Mouse (Mus musculus): Measurements from ENCODE around the gene Xylt1. TPM values are rescaled to one million over a fixed set of nuclear protein-coding genes. Genes with fewer than 3 reads are reported as not detected.

Gene Xylt1
- polyA plus RNA-seq, 1 experiment from 2014 or later = 2.1 TPM

GRCm38 (mm10) chr7:117487173-117487490 is 106.4 kb downstream of the Xylt1 start:
- H3K9me3 ChIP-seq (ENCODE audit: control insufficient read depth, low read length) = no peaks in the 10 kb centered on the region
- H3K36me3 ChIP-seq (ENCODE audit: control insufficient read depth, insufficient read depth, low read length) = no peaks in the 10 kb centered on the region
- H3K27me3 ChIP-seq (ENCODE audit: control insufficient read depth, insufficient read depth, low read length) = no peaks in the 10 kb centered on the region
- H3K4me1 ChIP-seq (replicated peaks; ENCODE audit: control insufficient read depth, insufficient read depth, low read length) = no peaks in the 10 kb centered on the region
- WGBS = 90% methylated on average over 2 of the region's 2 CpGs
- H3K27ac ChIP-seq (ENCODE audit: low read depth, low read length) = no peak overlapping the region
- no peak for ATAC-seq (ENCODE audit: low FRiP score)
- H3K4me3 ChIP-seq (ENCODE audit: low read depth, low read length) = no peak overlapping the region
- no peak overlapping the region for H3K4me2 ChIP-seq (replicated peaks; ENCODE audit: low read depth, low read length)
- H3K9ac ChIP-seq (ENCODE audit: low read depth, low read length) = no peak overlapping the region
- DNase-seq (ENCODE audit: low spot score) = no peak

DNA sequence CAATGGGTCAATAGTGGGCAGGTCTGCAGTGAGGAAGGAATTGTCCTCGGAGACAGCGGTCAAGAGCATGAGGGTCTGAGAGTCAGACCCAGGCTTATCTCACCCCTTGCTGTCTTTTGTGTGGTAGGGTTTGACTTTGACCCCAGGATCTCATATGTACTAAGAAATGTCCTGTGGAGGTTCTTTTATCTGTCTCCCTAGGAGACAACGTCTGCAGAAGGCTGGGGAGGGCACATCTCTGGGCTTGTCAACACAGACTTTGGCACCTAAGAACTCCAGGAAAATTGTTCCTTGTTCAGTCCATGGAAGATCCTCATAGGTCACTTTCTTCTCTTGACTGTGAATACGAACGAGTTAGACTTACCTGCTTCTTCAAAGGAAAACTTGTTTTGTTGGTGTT is 109.2 kb downstream of the Xylt1 start:
- H3K27ac ChIP-seq (ENCODE audit: low read depth, low read length) = no peak overlapping the region
- H3K36me3 ChIP-seq (ENCODE audit: control insufficient read depth, insufficient read depth, low read length) = no peaks in the 10 kb centered on the region
- no peaks in the 10 kb centered on the region for H3K27me3 ChIP-seq (ENCODE audit: control insufficient read depth, insufficient read depth, low read length)
- H3K9me3 ChIP-seq (ENCODE audit: control insufficient read depth, low read length) = no peaks in the 10 kb centered on the region
- ATAC-seq (ENCODE audit: low FRiP score) = no peak
- H3K4me3 ChIP-seq (ENCODE audit: low read depth, low read length) = no peak overlapping the region
- DNase-seq (ENCODE audit: low spot score) = no peak
- H3K4me2 ChIP-seq (replicated peaks; ENCODE audit: low read depth, low read length) = no peak overlapping the region
- 68% methylated on average over 5 of the region's 5 CpGs for WGBS
- no peak overlapping the region for H3K9ac ChIP-seq (ENCODE audit: low read depth, low read length)
- no peaks in the 10 kb centered on the region for H3K4me1 ChIP-seq (replicated peaks; ENCODE audit: control insufficient read depth, insufficient read depth, low read length)

DNA sequence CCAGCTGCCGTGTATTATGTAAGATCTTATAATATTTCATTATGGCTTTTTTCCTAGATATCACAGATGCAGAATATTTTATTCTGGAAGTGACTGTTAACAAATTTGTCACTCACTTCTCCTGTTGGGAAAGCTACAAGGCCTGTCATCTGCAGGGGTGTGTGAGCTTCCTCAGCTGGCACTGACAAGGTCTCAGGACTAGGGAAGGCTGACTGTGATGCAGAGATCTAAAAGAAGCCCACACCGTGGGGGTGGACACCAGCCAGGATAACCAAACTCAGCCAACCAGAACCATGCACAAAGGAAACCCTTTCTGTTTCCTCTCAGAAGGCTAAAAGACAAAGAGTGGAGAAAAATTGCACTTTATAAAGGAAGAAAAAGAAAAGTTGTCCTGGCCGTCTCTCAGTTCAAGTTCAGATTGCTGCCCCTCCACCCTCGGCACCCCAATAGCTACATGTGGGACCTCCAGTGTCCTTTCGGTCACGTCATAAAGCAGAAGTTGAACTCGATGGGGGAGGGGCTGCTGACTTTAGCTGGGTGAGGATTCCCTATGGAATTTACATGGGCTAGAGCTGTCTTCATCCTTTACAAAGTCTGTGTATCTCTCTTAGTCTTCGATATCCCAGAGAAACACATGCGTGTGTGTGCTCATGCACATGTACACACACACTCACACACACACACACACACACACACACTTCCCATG is 109.9 kb downstream of the Xylt1 start:
- no peak for DNase-seq (ENCODE audit: low spot score)
- Histone ChIP-seq H3K9ac (ENCODE audit: low read depth, low read length) (no peak overlapping the region), H3K4me1 (replicated peaks; ENCODE audit: control insufficient read depth, insufficient read depth, low read length) (no peaks in the 10 kb centered on the region), H3K36me3 (ENCODE audit: control insufficient read depth, insufficient read depth, low read length) (no peaks in the 10 kb centered on the region), H3K9me3 (ENCODE audit: control insufficient read depth, low read length) (no peaks in the 10 kb centered on the region), H3K4me2 (replicated peaks; ENCODE audit: low read depth, low read length) (no peak overlapping the region), H3K27ac (ENCODE audit: low read depth, low read length) (no peak overlapping the region), H3K4me3 (ENCODE audit: low read depth, low read length) (no peak overlapping the region), H3K27me3 (ENCODE audit: control insufficient read depth, insufficient read depth, low read length) (no peaks in the 10 kb centered on the region)
- 69% methylated on average over 9 of the region's 9 CpGs for WGBS
- ATAC-seq (ENCODE audit: low FRiP score) = no peak

DNA sequence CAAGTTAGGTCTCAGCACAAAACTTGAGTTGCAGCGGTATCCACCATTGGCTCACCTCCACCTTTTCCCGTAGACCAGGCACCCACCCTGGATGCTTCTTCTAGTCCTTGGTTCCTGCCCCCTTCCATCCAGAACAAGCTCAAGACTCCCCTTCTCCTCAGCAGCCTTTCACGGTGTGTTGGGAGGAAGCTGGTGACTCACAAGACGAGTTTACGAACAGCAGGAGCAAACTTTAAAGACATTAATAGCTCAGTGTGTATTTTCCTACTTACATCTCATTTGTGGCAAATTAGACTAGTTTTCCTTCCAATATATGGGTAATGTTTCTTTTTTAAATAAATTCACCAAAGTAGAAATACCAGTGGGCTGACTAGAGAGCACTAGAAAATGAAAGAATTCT is 110.7 kb downstream of the Xylt1 start:
- Histone ChIP-seq H3K9ac (ENCODE audit: low read depth, low read length) (no peak overlapping the region), H3K4me1 (replicated peaks; ENCODE audit: control insufficient read depth, insufficient read depth, low read length) (no peaks in the 10 kb centered on the region), H3K27ac (ENCODE audit: low read depth, low read length) (no peak overlapping the region), H3K9me3 (ENCODE audit: control insufficient read depth, low read length) (no peaks in the 10 kb centered on the region), H3K4me2 (replicated peaks; ENCODE audit: low read depth, low read length) (no peak overlapping the region), H3K36me3 (ENCODE audit: control insufficient read depth, insufficient read depth, low read length) (no peaks in the 10 kb centered on the region), H3K27me3 (ENCODE audit: control insufficient read depth, insufficient read depth, low read length) (no peaks in the 10 kb centered on the region), H3K4me3 (ENCODE audit: low read depth, low read length) (no peak overlapping the region)
- ATAC-seq (ENCODE audit: low FRiP score) (no peak), DNase-seq (ENCODE audit: low spot score) (no peak)
- WGBS = 89% methylated on average over 5 of the region's 5 CpGs

DNA sequence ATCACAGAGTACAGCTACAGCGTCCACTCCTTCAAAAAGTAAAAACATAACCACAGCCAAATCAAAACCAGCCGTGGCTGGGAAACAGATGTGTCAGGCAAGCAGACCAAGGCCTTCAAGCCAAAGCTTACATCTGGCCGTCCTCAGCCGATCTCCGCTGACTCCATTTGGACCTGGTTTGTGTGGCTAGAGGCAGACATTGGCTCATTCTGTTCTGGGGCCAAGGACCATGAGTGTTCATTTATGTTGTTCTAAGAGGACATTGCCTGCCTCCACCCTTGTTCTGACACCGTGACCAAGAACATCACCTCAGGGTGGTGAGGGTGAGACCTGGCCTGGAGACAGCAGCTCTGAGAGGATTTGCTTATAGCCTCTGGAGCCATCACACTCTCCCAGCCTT is 113.4 kb downstream of the Xylt1 start:
- H3K36me3 ChIP-seq (ENCODE audit: control insufficient read depth, insufficient read depth, low read length) = no peaks in the 10 kb centered on the region
- no peak overlapping the region for H3K9ac ChIP-seq (ENCODE audit: low read depth, low read length)
- no peak overlapping the region for H3K4me2 ChIP-seq (replicated peaks; ENCODE audit: low read depth, low read length)
- no peaks in the 10 kb centered on the region for H3K4me1 ChIP-seq (replicated peaks; ENCODE audit: control insufficient read depth, insufficient read depth, low read length)
- DNase-seq (ENCODE audit: low spot score) (no peak), ATAC-seq (ENCODE audit: low FRiP score) (no peak)
- no peak overlapping the region for H3K4me3 ChIP-seq (ENCODE audit: low read depth, low read length)
- H3K27ac ChIP-seq (ENCODE audit: low read depth, low read length) = no peak overlapping the region
- 86% methylated on average over 6 of the region's 6 CpGs for WGBS
- no peaks in the 10 kb centered on the region for H3K27me3 ChIP-seq (ENCODE audit: control insufficient read depth, insufficient read depth, low read length)
- no peaks in the 10 kb centered on the region for H3K9me3 ChIP-seq (ENCODE audit: control insufficient read depth, low read length)

DNA sequence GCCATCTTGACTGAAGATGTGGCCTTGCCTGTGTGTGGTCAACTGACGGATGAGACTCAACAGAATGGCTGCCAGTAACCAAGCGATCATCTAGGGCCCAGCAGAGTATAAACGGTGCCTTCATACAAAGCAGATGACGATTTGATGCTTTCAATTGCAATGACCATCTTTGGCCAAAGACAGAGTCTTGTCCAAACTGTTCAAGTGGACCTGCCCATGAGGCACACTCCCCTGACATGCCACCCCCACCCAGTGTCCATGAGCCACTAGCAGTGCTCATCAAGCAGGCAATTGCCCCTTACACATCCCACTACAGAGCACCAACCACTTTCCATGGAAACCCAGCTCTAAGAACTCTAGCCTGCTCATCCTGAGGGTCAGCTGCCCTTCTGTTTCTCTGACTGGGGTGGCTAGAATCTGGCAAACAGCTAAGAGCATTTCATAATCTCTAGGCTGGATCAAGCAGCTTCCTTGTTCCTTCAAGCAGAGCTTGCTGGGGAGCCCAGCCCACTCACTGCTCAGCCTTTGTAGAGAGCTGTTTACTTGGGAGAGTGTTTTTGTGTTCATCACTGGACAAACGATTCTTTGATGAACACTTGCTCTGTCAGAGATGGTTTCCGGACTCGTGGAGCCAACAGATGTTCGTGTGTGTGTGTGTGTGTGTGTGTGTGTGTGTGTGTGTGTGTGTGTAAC is 114.0 kb downstream of the Xylt1 start:
- no peak for ATAC-seq (ENCODE audit: low FRiP score)
- Histone ChIP-seq H3K36me3 (ENCODE audit: control insufficient read depth, insufficient read depth, low read length) (no peaks in the 10 kb centered on the region), H3K4me1 (replicated peaks; ENCODE audit: control insufficient read depth, insufficient read depth, low read length) (no peaks in the 10 kb centered on the region), H3K9ac (ENCODE audit: low read depth, low read length) (no peak overlapping the region), H3K9me3 (ENCODE audit: control insufficient read depth, low read length) (no peaks in the 10 kb centered on the region), H3K4me3 (ENCODE audit: low read depth, low read length) (no peak overlapping the region), H3K27me3 (ENCODE audit: control insufficient read depth, insufficient read depth, low read length) (no peaks in the 10 kb centered on the region), H3K27ac (ENCODE audit: low read depth, low read length) (no peak overlapping the region), H3K4me2 (replicated peaks; ENCODE audit: low read depth, low read length) (no peak overlapping the region)
- WGBS = 87% methylated on average over 8 of the region's 8 CpGs
- DNase-seq (ENCODE audit: low spot score) = no peak

GRCm38 (mm10) chr7:117495751-117496150 is 115.0 kb downstream of the Xylt1 start:
- Histone ChIP-seq H3K27ac (ENCODE audit: low read depth, low read length) (no peak overlapping the region), H3K9me3 (ENCODE audit: control insufficient read depth, low read length) (no peaks in the 10 kb centered on the region), H3K36me3 (ENCODE audit: control insufficient read depth, insufficient read depth, low read length) (no peaks in the 10 kb centered on the region), H3K9ac (ENCODE audit: low read depth, low read length) (no peak overlapping the region), H3K4me1 (replicated peaks; ENCODE audit: control insufficient read depth, insufficient read depth, low read length) (no peaks in the 10 kb centered on the region), H3K4me2 (replicated peaks; ENCODE audit: low read depth, low read length) (no peak overlapping the region), H3K4me3 (ENCODE audit: low read depth, low read length) (no peak overlapping the region), H3K27me3 (ENCODE audit: control insufficient read depth, insufficient read depth, low read length) (no peaks in the 10 kb centered on the region)
- ATAC-seq (ENCODE audit: low FRiP score) (no peak), DNase-seq (ENCODE audit: low spot score) (no peak)
- WGBS = 88% methylated on average over 8 of the region's 8 CpGs

DNA sequence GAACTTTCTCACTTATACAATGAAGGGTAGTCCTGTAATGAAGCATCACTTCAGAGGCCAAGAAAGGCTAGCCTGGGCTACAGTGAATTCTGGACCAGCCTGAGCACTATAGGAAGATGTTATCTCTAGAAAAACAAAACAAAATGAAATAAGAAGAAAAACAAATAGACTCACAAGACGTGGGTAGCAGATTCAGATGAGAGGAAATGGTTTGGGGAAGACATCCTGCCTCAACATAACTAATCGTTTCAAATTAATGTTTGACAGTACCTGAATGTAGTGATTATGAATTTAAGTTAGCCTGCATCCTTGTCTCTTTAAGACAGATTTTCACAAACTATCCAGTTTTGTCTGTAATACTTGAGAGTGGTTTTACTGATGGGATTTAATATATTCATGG is 117.4 kb downstream of the Xylt1 start:
- DNase-seq (ENCODE audit: low spot score) = no peak
- Histone ChIP-seq H3K4me1 (replicated peaks; ENCODE audit: control insufficient read depth, insufficient read depth, low read length) (no peaks in the 10 kb centered on the region), H3K27me3 (ENCODE audit: control insufficient read depth, insufficient read depth, low read length) (no peaks in the 10 kb centered on the region), H3K9ac (ENCODE audit: low read depth, low read length) (no peak overlapping the region), H3K27ac (ENCODE audit: low read depth, low read length) (no peak overlapping the region), H3K4me3 (ENCODE audit: low read depth, low read length) (no peak overlapping the region), H3K4me2 (replicated peaks; ENCODE audit: low read depth, low read length) (no peak overlapping the region), H3K36me3 (ENCODE audit: control insufficient read depth, insufficient read depth, low read length) (no peaks in the 10 kb centered on the region), H3K9me3 (ENCODE audit: control insufficient read depth, low read length) (no peaks in the 10 kb centered on the region)
- 82% methylated on average over 2 of the region's 2 CpGs for WGBS
- no peak for ATAC-seq (ENCODE audit: low FRiP score)

All from hindbrain, embryonic 11.5 days (tissue).